Mouse (Mus musculus) limb, embryonic 15.5 days (tissue): ENCODE measurements around the gene Mrtfa. TPM values are rescaled to one million over a fixed set of nuclear protein-coding genes. Genes with fewer than 3 reads are reported as not detected.
"Not testable (repeated sequence)": the region's sequence is repeated elsewhere in the genome, so short reads cannot be mapped to it uniquely, and the experiment has no call there.

Experiments
- ATAC-seq: fragments of 200-750 bp; cut with Nextera tagmentation; 2 replicates; pipeline ENCODE4 v1.8.0; 2017; ENCODE audit warnings: low read depth, moderate TSS enrichment; ENCODE audit not compliant: insufficient number of reproducible peaks, low FRiP score, low TSS enrichment
- H3K27ac ChIP-seq: fragments of 300-500 bp; sonication (generic); 2 replicates; pipeline ENCODE4 v1.5.1; 2015; ENCODE audit warnings: moderate library complexity, mild to moderate bottlenecking, inconsistent platforms
- H3K27me3 ChIP-seq: fragments of 300-500 bp; sonication (generic); 2 replicates; pipeline ENCODE4 v1.6.1; 2015; ENCODE audit warnings: inconsistent platforms
- H3K36me3 ChIP-seq: fragments of 300-500 bp; sonication (generic); 2 replicates; pipeline ENCODE4 v1.6.1; 2015; ENCODE audit warnings: inconsistent platforms
- H3K4me1 ChIP-seq: fragments of 300-500 bp; sonication (generic); 2 replicates; pipeline ENCODE4 v1.6.1; 2015; ENCODE audit warnings: inconsistent platforms
- H3K4me2 ChIP-seq: fragments of 300-500 bp; sonication (generic); 2 replicates; pipeline ENCODE4 v1.6.1; 2015; ENCODE audit warnings: mild to moderate bottlenecking, inconsistent platforms
- H3K4me3 ChIP-seq: fragments of 300-500 bp; sonication (generic); 2 replicates; pipeline ENCODE4 v1.5.1; 2015; ENCODE audit warnings: mild to moderate bottlenecking, inconsistent platforms
- H3K9ac ChIP-seq: fragments of 300-500 bp; sonication (generic); 2 replicates; pipeline ENCODE4 v1.6.1; 2015; ENCODE audit warnings: inconsistent platforms
- H3K9me3 ChIP-seq: fragments of 300-500 bp; sonication (generic); 2 replicates; pipeline ENCODE4 v1.6.1; 2016; ENCODE audit warnings: inconsistent platforms
- WGBS: fragments of 180-500 bp; shearing (Covaris S2); methylation state at CpG from one replicate; pipeline ENCODE4 v1.1.7; 2015; 5-methylcytosine and 5-hydroxymethylcytosine counted together
- polyA plus RNA-seq: library from polyadenylated mRNA; unstranded; fragments of >200 nt; fragmentation: Nextera tagmentation; extraction: Ambion mirVana; gene quantifications from 2 replicates; pipeline ENCODE4 v1.2.1, GENCODE M21; 2015

The Mrtfa gene
- polyA plus RNA-seq, 1 experiment from 2014 or later, result 29.4 TPM

DNA sequence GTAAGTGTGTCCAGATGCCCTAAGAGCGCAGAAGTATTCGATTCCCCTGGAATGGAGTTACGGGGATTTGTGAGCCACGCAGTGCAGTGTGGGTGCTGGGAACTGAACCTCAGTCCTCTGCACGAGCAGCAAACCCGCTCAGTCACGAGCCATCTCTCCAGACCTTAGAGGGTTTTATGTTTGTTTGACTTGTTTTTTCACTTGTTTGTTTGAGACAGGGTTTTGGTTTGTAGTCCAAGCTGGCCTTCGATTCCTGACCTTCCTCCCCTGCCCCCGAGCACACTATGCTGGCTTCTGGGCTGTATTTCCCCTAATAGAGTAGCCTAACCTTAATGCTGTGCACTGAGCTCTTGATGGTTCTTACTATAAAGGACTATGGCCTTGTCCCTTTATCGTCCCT lies 34.5 kb upstream of the Mrtfa start:
- no peaks in the 10 kb centered on the region for H3K9me3 ChIP-seq
- H3K4me1 ChIP-seq, result no peaks in the 10 kb centered on the region
- no peaks in the 10 kb centered on the region for H3K27me3 ChIP-seq
- no peak overlapping the region for H3K4me3 ChIP-seq
- no peaks in the 10 kb centered on the region for H3K36me3 ChIP-seq
- H3K27ac ChIP-seq, result no peak overlapping the region
- ATAC-seq, result no peak
- WGBS, result 88% methylated on average over 10 of the region's 10 CpGs
- H3K9ac ChIP-seq, result no peak overlapping the region
- no peak overlapping the region for H3K4me2 ChIP-seq

DNA sequence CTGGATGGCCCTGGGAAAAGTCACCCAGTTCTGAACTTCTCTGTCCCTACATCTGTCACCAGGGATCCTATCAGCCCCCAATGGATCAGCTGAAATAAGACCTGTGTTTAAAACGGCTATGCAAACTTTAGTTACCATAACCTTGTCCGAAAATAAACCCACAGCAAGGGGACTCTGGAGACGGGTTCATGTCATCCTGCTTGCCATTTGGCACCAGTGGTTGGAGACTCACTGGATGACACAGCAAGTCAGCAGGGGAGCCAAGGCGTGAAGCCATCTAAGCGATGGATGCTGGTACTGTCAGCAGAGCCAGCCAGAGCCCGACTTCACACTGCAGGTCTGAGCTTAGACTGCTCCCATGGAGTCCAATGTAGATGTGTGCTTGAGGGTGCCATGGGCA lies 30.9 kb upstream of the Mrtfa start:
- Histone ChIP-seq H3K27me3 (no peaks in the 10 kb centered on the region), H3K9me3 (no peaks in the 10 kb centered on the region), H3K9ac (no peak overlapping the region), H3K27ac (no peak overlapping the region), H3K4me3 (no peak overlapping the region), H3K4me2 (no peak overlapping the region), H3K36me3 (no peaks in the 10 kb centered on the region), H3K4me1 (no peaks in the 10 kb centered on the region)
- no peak for ATAC-seq
- 52% methylated on average over 6 of the region's 6 CpGs for WGBS

DNA sequence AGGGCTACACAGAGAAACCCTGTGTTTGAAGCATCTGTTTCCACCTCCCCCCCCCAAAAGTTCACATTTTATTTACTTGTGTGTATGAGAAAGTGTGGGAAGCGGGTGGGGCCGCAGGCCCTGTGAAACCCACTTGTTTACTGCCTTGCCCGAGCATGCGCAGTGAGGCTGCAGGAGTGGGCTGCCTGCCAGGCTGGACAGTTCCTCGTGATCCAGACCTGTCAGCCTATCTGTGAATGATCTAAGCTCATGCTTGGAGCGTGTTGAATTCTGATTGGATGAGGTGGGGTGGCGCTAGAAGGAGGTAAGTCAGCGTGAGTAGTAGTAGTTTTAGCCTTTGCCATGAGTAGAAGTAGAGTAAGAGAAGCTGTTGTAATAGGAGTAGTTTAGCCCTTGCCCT lies 29.5 kb upstream of the Mrtfa start:
- not testable (repeated sequence) for H3K4me1 ChIP-seq, H3K9ac ChIP-seq, H3K9me3 ChIP-seq, H3K4me3 ChIP-seq, H3K27ac ChIP-seq, H3K27me3 ChIP-seq, H3K36me3 ChIP-seq, H3K4me2 ChIP-seq, ATAC-seq
- WGBS, result 69% methylated on average over 8 of the region's 8 CpGs

DNA sequence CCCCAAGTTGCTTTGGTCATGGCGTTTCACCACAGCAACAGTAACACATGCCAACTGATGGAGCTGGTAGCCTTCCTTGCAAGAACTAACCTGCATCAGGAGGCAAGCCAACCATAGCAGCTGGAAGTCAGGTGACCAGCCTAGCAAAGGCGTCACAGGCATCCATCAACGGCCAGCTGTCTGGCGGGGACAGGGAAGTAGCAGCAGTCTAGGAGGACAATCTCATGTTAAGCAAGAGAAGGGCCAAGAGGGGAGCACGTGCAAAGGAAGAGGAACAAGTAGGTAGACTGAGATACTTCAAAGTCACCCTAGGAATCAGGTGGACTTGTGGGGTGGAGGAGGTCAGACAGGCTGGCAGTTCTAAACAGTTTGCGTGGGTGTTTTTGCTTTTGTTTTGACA lies 28.5 kb upstream of the Mrtfa start:
- WGBS, result 67% methylated on average over 6 of the region's 6 CpGs
- H3K4me1 ChIP-seq, result no peaks in the 10 kb centered on the region
- ATAC-seq, result no peak
- H3K9ac ChIP-seq, result no peak overlapping the region
- H3K4me3 ChIP-seq, result no peak overlapping the region
- no peaks in the 10 kb centered on the region for H3K9me3 ChIP-seq
- H3K36me3 ChIP-seq, result no peaks in the 10 kb centered on the region
- no peak overlapping the region for H3K27ac ChIP-seq
- H3K4me2 ChIP-seq, result no peak overlapping the region
- no peaks in the 10 kb centered on the region for H3K27me3 ChIP-seq

DNA sequence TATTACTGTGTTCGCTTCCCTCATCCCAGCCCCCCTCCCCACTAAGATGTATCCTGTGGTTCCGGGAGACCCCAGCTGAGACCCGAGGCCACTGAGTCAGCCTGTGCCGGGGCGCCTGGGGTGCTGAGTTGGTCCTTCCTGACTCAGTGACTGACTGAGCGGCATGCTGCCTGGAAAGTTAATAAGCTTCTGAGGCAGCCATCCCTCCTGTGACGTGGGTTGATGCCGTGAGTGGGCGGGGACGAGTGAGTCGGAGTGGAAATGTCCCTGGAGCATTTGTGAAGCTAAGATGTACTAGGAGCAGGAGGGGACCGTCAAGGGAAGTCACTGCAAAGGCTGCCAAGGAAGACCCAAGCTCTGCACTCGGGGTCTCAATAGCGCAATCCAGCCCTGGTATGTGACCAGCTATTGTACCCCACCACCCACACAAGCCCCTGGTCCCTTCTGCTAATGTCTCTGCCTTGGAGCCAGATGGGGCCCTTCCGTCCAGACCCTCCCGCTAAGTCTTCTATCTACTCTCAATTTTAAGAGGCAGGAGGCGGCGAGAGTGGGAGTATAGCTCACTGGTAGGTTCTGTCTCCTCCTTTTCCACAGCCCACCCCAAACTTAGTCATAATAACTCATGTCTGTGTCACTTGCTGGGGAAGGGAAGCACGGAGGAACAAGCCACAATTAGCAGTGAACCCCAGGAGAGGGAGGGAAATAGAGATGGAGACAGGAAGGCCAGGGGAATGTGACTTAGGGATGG lies 26.5 kb upstream of the Mrtfa start:
- H3K27ac ChIP-seq, result no peak overlapping the region
- no peak overlapping the region for H3K9ac ChIP-seq
- H3K9me3 ChIP-seq, result no peaks in the 10 kb centered on the region
- H3K4me2 ChIP-seq, result no peak overlapping the region
- no peaks in the 10 kb centered on the region for H3K36me3 ChIP-seq
- ATAC-seq, result no peak
- peaks cover 9% of the 10 kb centered on the region for H3K4me1 ChIP-seq
- no peak overlapping the region for H3K4me3 ChIP-seq
- 79% methylated on average over 19 of the region's 19 CpGs for WGBS
- no peaks in the 10 kb centered on the region for H3K27me3 ChIP-seq

DNA sequence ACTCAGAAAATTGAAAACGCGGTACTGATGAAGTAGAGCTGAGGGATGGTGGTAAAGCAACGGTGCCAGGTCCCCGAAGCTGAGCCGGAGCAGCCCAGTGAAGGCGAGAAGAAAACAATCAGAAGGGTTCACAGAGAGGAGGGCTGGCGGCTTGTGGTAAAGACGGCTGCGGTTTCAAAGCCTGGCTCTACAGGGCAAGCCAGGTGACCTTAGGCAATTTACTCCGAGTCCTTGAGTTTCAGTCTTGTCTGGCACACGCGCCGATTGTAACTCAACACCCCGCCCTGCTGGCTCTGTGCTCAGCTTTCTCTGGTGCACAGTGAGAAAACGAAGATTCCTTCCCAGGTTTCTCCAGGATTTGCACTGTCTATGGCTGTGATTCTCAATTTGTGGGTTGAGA lies 22.4 kb upstream of the Mrtfa start:
- Histone ChIP-seq H3K27me3 (no peaks in the 10 kb centered on the region), H3K4me2 (peak overlapping the region; percentile 36), H3K9ac (no peak overlapping the region), H3K27ac (no peak overlapping the region), H3K36me3 (no peaks in the 10 kb centered on the region), H3K9me3 (no peaks in the 10 kb centered on the region), H3K4me1 (peaks cover 15% of the 10 kb centered on the region), H3K4me3 (0 out of 2 replicates have a peak overlapping the region, but pooled peaks have one; percentile 8)
- 28% methylated on average over 15 of the region's 15 CpGs for WGBS
- no peak for ATAC-seq

DNA sequence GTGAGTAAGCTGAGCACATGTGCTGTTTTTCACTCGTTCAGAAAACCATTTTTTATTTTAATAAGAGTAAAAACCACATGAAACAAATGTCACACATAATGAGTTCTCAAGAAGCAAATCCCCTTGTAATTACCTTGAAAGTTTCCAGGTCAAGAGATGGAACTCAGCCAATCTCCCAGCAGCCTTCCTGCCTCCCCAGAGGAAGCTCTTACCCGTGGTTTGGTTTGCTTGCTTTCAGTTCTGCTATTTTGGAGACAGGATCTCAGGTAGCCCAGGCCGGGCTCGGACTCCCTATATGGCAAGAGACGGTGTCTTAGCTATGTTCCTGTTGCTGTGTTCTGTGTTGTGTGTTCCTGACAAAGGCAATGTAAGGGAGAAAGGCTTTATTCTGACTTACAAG lies 19.9 kb upstream of the Mrtfa start:
- 41% methylated on average over 5 of the region's 5 CpGs for WGBS
- Histone ChIP-seq H3K9ac (no peak overlapping the region), H3K27me3 (no peaks in the 10 kb centered on the region), H3K4me2 (no peak overlapping the region), H3K27ac (no peak overlapping the region), H3K4me1 (peaks cover 15% of the 10 kb centered on the region), H3K36me3 (no peaks in the 10 kb centered on the region), H3K9me3 (no peaks in the 10 kb centered on the region), H3K4me3 (no peak overlapping the region)
- ATAC-seq, result no peak

DNA sequence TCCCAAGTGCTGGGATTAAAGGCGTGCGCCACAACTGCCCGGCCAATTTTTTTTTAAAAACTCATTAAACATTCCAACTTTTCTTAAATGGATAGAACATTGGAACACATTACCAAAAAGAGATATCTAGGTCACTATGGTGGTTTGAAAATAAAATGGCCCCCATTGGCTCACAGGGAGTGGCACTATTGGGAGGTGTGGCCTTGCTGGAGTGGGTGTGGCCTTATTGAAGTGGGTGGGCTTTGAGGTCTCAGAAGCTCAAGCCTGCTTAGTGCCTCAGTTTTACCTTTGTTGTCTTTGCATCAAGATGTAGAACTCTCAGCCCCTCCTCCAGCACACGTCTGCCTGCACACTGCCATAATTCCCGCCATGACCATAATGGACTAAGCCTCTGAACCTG lies 11.9 kb upstream of the Mrtfa start:
- Histone ChIP-seq H3K27ac (no peak overlapping the region), H3K4me3 (no peak overlapping the region), H3K27me3 (no peaks in the 10 kb centered on the region), H3K4me1 (no peaks in the 10 kb centered on the region), H3K36me3 (no peaks in the 10 kb centered on the region), H3K9me3 (no peaks in the 10 kb centered on the region), H3K9ac (no peak overlapping the region), H3K4me2 (no peak overlapping the region)
- ATAC-seq, result no peak
- WGBS, result 94% methylated on average over 5 of the region's 5 CpGs

DNA sequence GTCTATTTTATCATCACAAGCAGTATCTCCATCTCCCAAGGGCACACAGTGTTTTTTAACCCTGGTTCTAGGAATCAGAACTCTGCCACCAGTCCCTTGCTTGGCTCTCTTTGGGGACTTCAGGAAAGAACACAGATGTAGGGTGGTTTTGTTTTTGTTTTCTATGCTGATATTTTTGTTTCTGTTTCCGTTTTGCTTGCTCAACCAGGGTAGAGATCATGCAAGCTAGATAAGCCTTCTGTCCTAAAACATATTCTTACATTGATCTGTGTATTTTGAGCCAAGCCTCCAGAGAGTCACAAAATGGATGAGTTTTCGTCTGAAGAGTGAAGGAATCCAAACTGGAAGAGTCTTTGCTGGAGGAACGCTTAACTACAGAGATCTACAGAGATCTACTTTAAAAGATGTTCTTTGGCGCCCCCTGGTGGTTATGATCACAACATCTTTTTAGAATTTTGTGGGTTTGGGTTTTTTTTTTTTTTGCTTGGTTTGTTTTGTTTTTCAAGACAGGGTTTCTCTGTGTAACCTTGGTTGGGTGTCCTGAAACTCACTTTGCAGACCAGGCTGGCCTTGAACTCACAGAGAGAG lies 8.9 kb upstream of the Mrtfa start:
- H3K9me3 ChIP-seq, result no peaks in the 10 kb centered on the region
- no peak overlapping the region for H3K4me3 ChIP-seq
- no peak overlapping the region for H3K9ac ChIP-seq
- H3K4me2 ChIP-seq, result no peak overlapping the region
- WGBS, result 22% methylated on average over 4 of the region's 4 CpGs
- no peaks in the 10 kb centered on the region for H3K36me3 ChIP-seq
- no peaks in the 10 kb centered on the region for H3K27me3 ChIP-seq
- no peak overlapping the region for H3K27ac ChIP-seq
- H3K4me1 ChIP-seq, result 0 out of 2 replicates have a peak, but pooled peaks cover 4% of the 10 kb centered on the region
- ATAC-seq, result no peak

DNA sequence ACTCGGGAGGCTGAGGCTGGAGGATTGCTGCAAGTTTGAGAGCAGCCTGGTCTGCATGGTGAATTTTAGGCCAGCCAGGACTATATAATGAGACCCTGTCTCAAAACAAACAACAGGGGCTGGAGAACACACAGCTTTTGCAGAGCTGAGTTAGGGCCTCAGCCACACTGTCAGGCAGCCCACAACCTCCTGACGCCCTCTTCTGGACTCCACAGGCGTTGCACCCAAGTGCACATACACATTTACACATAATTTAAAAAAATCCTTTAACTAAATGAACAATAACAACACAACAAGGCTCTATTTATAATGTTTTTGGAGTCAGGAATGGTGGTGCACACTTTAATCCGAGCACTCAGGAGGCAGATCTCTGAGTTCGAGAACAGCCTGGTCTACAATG lies 7.9 kb upstream of the Mrtfa start:
- Histone ChIP-seq H3K9me3 (no peaks in the 10 kb centered on the region), H3K4me1 (0 out of 2 replicates have a peak, but pooled peaks cover 4% of the 10 kb centered on the region), H3K9ac (no peak overlapping the region), H3K4me3 (no peak overlapping the region), H3K27me3 (no peaks in the 10 kb centered on the region), H3K27ac (no peak overlapping the region), H3K36me3 (no peaks in the 10 kb centered on the region), H3K4me2 (no peak overlapping the region)
- ATAC-seq, result no peak
- 88% methylated on average over 5 of the region's 5 CpGs for WGBS

DNA sequence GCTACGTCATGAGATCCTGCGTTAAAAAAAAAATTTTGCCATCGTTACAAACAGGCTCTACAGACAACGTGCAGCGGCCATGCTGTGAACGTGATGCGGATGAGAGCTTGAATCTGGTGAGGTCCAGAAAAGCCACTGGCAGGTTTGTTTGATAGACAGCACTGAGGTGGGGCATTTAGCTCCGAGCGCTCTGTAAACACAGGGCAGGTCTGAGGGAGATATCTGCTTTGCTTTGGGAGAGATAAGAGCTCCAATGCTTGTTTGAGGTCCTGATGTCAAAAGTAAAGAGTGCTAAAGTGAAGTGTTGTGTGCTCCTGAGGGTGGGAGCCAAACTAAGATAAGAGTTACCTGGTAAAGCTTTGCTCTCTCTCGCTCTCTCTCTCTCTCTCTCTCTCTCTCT lies 6.6 kb upstream of the Mrtfa start:
- Histone ChIP-seq H3K27me3 (no peaks in the 10 kb centered on the region), H3K4me3 (no peak overlapping the region), H3K9me3 (no peaks in the 10 kb centered on the region), H3K36me3 (no peaks in the 10 kb centered on the region), H3K4me2 (no peak overlapping the region), H3K4me1 (peaks cover 5% of the 10 kb centered on the region; the same call in 1 of the 2 replicates), H3K27ac (no peak overlapping the region), H3K9ac (no peak overlapping the region)
- 87% methylated on average over 10 of the region's 10 CpGs for WGBS
- no peak for ATAC-seq

DNA sequence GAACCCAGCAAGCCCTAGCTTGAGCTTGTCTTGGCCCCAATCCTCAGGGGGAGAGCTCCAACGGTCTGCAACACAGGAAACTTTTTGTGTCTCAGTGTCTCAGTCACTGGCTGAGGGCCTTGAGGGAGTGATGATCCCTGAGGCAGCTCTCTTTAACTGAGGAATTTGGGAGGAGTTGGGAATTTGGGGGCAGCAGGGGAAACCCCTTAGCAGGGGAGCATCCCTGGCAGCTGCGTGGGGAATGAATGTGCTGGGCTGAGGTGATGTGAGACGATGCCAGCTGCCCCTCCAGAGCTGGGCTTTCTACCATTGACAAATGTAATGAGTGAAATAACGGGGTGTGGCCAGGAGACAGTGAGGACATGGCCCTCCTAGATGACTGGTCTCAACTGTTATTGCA lies 4.9 kb upstream of the Mrtfa start:
- no peak overlapping the region for H3K9ac ChIP-seq
- no peak for ATAC-seq
- no peaks in the 10 kb centered on the region for H3K36me3 ChIP-seq
- H3K9me3 ChIP-seq, result no peaks in the 10 kb centered on the region
- 43% methylated on average over 4 of the region's 4 CpGs for WGBS
- no peaks in the 10 kb centered on the region for H3K27me3 ChIP-seq
- H3K4me2 ChIP-seq, result no peak overlapping the region
- no peak overlapping the region for H3K27ac ChIP-seq
- H3K4me3 ChIP-seq, result no peak overlapping the region
- peaks cover 17% of the 10 kb centered on the region for H3K4me1 ChIP-seq
